Mouse (Mus musculus): ENCODE results near the gene Bcdin3d.
"Not testable (repeated sequence)": the region's sequence is repeated elsewhere in the genome, so short reads cannot be mapped to it uniquely, and the experiment has no call there.

Gene Bcdin3d

GRCm38 (mm10) chr15:99472972-99473371 is 1.6 kb downstream of the Bcdin3d start:
- DNase-seq: no peak

- DNase-seq: no peak
These were observed 2.9 kb downstream of the Bcdin3d start for GRCm38 (mm10) chr15:99471677-99472063.

- DNase-seq: peak; percentile 67 to 81
These were observed 3.4 kb downstream of the Bcdin3d start for GRCm38 (mm10) chr15:99470971-99471676.

- DNase-seq: peak; percentile 80 to 82
These were observed 4.2 kb downstream of the Bcdin3d start for GRCm38 (mm10) chr15:99470224-99470761.

GRCm38 (mm10) chr15:99469736-99470135 is 4.8 kb downstream of the Bcdin3d start:
- DNase-seq: peak in 1 of 2 experiments; percentile 17

- peak; percentile 72 to 77 for DNase-seq
These were observed 5.5 kb downstream of the Bcdin3d start for GRCm38 (mm10) chr15:99469067-99469466.

GRCm38 (mm10) chr15:99463194-99463593 is 11.3 kb downstream of the Bcdin3d start:
- DNase-seq: no peak

GRCm38 (mm10) chr15:99457606-99458401 is 16.7 kb downstream of the Bcdin3d start, which contains the start of gene Nckap5l:
Nckap5l (minus strand) TSS chr15:99457748.
- DNase-seq: peak; percentile 84 to 88

GRCm38 (mm10) chr15:99456963-99457605 is 17.4 kb downstream of the Bcdin3d start:
- peak; percentile 60 to 63 for DNase-seq

- peak in 1 of 2 experiments; percentile 41 for DNase-seq
These were observed 18.1 kb downstream of the Bcdin3d start for GRCm38 (mm10) chr15:99456338-99456962.

GRCm38 (mm10) chr15:99455415-99455814 is 19.1 kb downstream of the Bcdin3d start:
- no peak for DNase-seq

- no peak for DNase-seq
These were observed 19.8 kb downstream of the Bcdin3d start for GRCm38 (mm10) chr15:99454585-99455279.

GRCm38 (mm10) chr15:99453153-99453900 is 21.2 kb downstream of the Bcdin3d start:
- DNase-seq: no peak

GRCm38 (mm10) chr15:99449751-99450280 is 24.7 kb downstream of the Bcdin3d start:
- no peak for DNase-seq

- DNase-seq: peak; percentile 68 to 71
These were observed 25.3 kb downstream of the Bcdin3d start for GRCm38 (mm10) chr15:99449131-99449750.

GRCm38 (mm10) chr15:99446136-99446535 is 28.4 kb downstream of the Bcdin3d start:
- DNase-seq: not testable (repeated sequence)

GRCm38 (mm10) chr15:99445567-99445966 is 29.0 kb downstream of the Bcdin3d start:
- no peak for DNase-seq

- no peak for DNase-seq
These were observed 32.2 kb downstream of the Bcdin3d start for GRCm38 (mm10) chr15:99442358-99442757.

- no peak for DNase-seq
These were observed 33.6 kb downstream of the Bcdin3d start for GRCm38 (mm10) chr15:99440816-99441457.
